Mouse (Mus musculus): ENCODE data around the gene Gm9044.

- TF ChIP-seq CTCF (IDR thresholded peaks at IDR 0.05; ENCODE audit: control insufficient read depth, insufficient read depth, low read length) (peak; percentile 98), POLR2A (IDR thresholded peaks at IDR 0.05; ENCODE audit: borderline replicate concordance, control insufficient read depth, low read depth, low read length) (no peak)
These were observed 38.2 kb upstream of the Gm9044 start for GRCm38 (mm10) chr10:118370443-118370842.

Data from bone marrow, adult 2 months (tissue).